Mouse (Mus musculus) heart, embryonic 14.5 days (tissue): ENCODE measurements at regions not wholly inside any gene's neighbourhood (a gene's known extent, or its start where the extent isn't known, plus 50 kb on each side); places are given as distances from the start of the nearest gene placed in this dataset.
A peak's percentile ranks its signal among the peaks of the same experiment; 100 is the strongest.

Experiments
- ATAC-seq: fragments of 200-750 bp; cut with Nextera tagmentation; 2 replicates; pipeline ENCODE4 v1.8.0; 2017; ENCODE audit warnings: low read depth, moderate TSS enrichment; ENCODE audit not compliant: insufficient number of reproducible peaks, insufficient read depth, low FRiP score
- H3K27ac ChIP-seq, 2 experiments: fragments of 200-500 bp in 1 of 2; fragments of 300-500 bp in 1 of 2; sonication (generic) in 1 of 2; replicated peaks in 1 of 2; 2 replicates each; pipeline ENCODE4 v1.5.1; 2012 to 2014; ENCODE audit warnings: low read depth in 2 of 2, low read length in 2 of 2, control low read depth in 1 of 2, mild to moderate bottlenecking in 1 of 2, mixed read lengths in 1 of 2; ENCODE audit not compliant: control insufficient read depth in 1 of 2, insufficient read depth in 1 of 2
- H3K27me3 ChIP-seq: fragments of 300-500 bp; sonication (generic); 2 replicates; pipeline ENCODE4 v1.6.1; 2014; ENCODE audit warnings: mild to moderate bottlenecking, low read length, control low read depth; ENCODE audit not compliant: control insufficient read depth, insufficient read depth
- H3K36me3 ChIP-seq: fragments of 300-500 bp; sonication (generic); 2 replicates; pipeline ENCODE4 v1.6.1; 2014; ENCODE audit warnings: mild to moderate bottlenecking, control low read depth, low read length, mixed read lengths; ENCODE audit not compliant: control insufficient read depth, insufficient read depth
- H3K4me1 ChIP-seq, 2 experiments: fragments of 200-500 bp in 1 of 2; fragments of 300-500 bp in 1 of 2; sonication (generic) in 1 of 2; 2 replicates each; pipeline ENCODE4 v1.6.1; 2012 to 2014; ENCODE audit warnings: low read length in 2 of 2, control low read depth in 1 of 2, mixed read lengths in 1 of 2; ENCODE audit not compliant: control insufficient read depth in 2 of 2, insufficient read depth in 2 of 2
- H3K4me2 ChIP-seq: fragments of 300-500 bp; sonication (generic); 2 replicates; pipeline ENCODE4 v1.6.1; 2014; ENCODE audit warnings: mild to moderate bottlenecking, low read length
- H3K4me3 ChIP-seq, 2 experiments: fragments of 200-500 bp in 1 of 2; fragments of 300-500 bp in 1 of 2; sonication (generic) in 1 of 2; 2 replicates each; pipeline ENCODE4 v1.5.1; 2012 to 2014; ENCODE audit warnings: low read length in 2 of 2, mild to moderate bottlenecking in 2 of 2, control low read depth in 1 of 2, low read depth in 1 of 2, moderate library complexity in 1 of 2; ENCODE audit not compliant: control insufficient read depth in 1 of 2, insufficient read depth in 1 of 2
- H3K9ac ChIP-seq: fragments of 300-500 bp; sonication (generic); 2 replicates; pipeline ENCODE4 v1.6.1; 2014; ENCODE audit warnings: mild to moderate bottlenecking, low read length
- H3K9me3 ChIP-seq: fragments of 300-500 bp; sonication (generic); 2 replicates; pipeline ENCODE4 v1.6.1; 2016; ENCODE audit warnings: low read length, control low read depth; ENCODE audit not compliant: control insufficient read depth
- WGBS: fragments of 180-500 bp; shearing (Covaris S2); extraction: QIAGEN DNeasy Blood & Tissue Kit; methylation state at CpG from one replicate; pipeline ENCODE4 v1.1.7; 2014; 5-methylcytosine and 5-hydroxymethylcytosine counted together

- no peaks in the 10 kb centered on the region for H3K4me1 ChIP-seq
- no peak overlapping the region for H3K27ac ChIP-seq
- H3K4me2 ChIP-seq: no peak overlapping the region
- H3K9ac ChIP-seq: no peak overlapping the region
- no peaks in the 10 kb centered on the region for H3K36me3 ChIP-seq
- 34% methylated on average over 4 of the region's 4 CpGs for WGBS
- no peak for ATAC-seq
- H3K27me3 ChIP-seq: no peaks in the 10 kb centered on the region
- no peaks in the 10 kb centered on the region for H3K9me3 ChIP-seq
- no peak overlapping the region for H3K4me3 ChIP-seq
Measured at GRCm38 (mm10) chr5:50216956-50217355, 158.2 kb upstream of the Adgra3 start.

GRCm38 (mm10) chr5:50215960-50216359, 157.2 kb upstream of the Adgra3 start:
- 33% methylated on average over 5 of the region's 5 CpGs for WGBS
- no peak for ATAC-seq
- Histone ChIP-seq H3K27ac (no peak overlapping the region), H3K9ac (no peak overlapping the region), H3K4me3 (no peak overlapping the region), H3K4me1 (no peaks in the 10 kb centered on the region), H3K36me3 (no peaks in the 10 kb centered on the region), H3K9me3 (no peaks in the 10 kb centered on the region), H3K27me3 (no peaks in the 10 kb centered on the region), H3K4me2 (no peak overlapping the region)

- Histone ChIP-seq H3K4me3 (no peak overlapping the region), H3K36me3 (no peaks in the 10 kb centered on the region), H3K9me3 (no peaks in the 10 kb centered on the region), H3K27me3 (no peaks in the 10 kb centered on the region), H3K4me1 (peaks cover 0 to 5% of the 10 kb centered on the region in 2 experiments; a peak in 2 of 4 replicates), H3K27ac (0 out of 4 replicates have a peak overlapping the region, but pooled peaks of 1 of the 2 experiments have one; percentile 3), H3K4me2 (no peak overlapping the region), H3K9ac (no peak overlapping the region)
- WGBS: 52% methylated on average over 7 of the region's 7 CpGs
- no peak for ATAC-seq
Measured at GRCm38 (mm10) chr5:50202307-50203010, 143.7 kb upstream of the Adgra3 start.

GRCm38 (mm10) chr5:50196423-50196822, 137.6 kb upstream of the Adgra3 start:
- 81% methylated on average over 3 of the region's 3 CpGs for WGBS
- Histone ChIP-seq H3K36me3 (no peaks in the 10 kb centered on the region), H3K4me2 (no peak overlapping the region), H3K4me1 (no peaks in the 10 kb centered on the region), H3K4me3 (no peak overlapping the region), H3K27me3 (no peaks in the 10 kb centered on the region), H3K27ac (no peak overlapping the region), H3K9me3 (no peaks in the 10 kb centered on the region), H3K9ac (no peak overlapping the region)
- ATAC-seq: no peak

- H3K27ac ChIP-seq: no peak overlapping the region
- ATAC-seq: no peak
Measured at GRCm38 (mm10) chr5:50195993-50196392, 137.2 kb upstream of the Adgra3 start.

GRCm38 (mm10) chr5:50189394-50189793, 130.6 kb upstream of the Adgra3 start:
- ATAC-seq: no peak
- H3K36me3 ChIP-seq: no peaks in the 10 kb centered on the region

More at GRCm38 (mm10) chr5:50195993-50196392, 137.2 kb upstream of the Adgra3 start:
- no peak overlapping the region for H3K4me2 ChIP-seq
- H3K4me3 ChIP-seq: no peak overlapping the region
- H3K4me1 ChIP-seq: no peaks in the 10 kb centered on the region
- H3K9me3 ChIP-seq: no peaks in the 10 kb centered on the region
- H3K36me3 ChIP-seq: no peaks in the 10 kb centered on the region
- H3K9ac ChIP-seq: no peak overlapping the region
- no peaks in the 10 kb centered on the region for H3K27me3 ChIP-seq
- WGBS: 71% methylated on average over 3 of the region's 3 CpGs

GRCm38 (mm10) chr5:50182721-50183120, 123.9 kb upstream of the Adgra3 start:
- Histone ChIP-seq H3K27ac (no peak overlapping the region), H3K4me2 (no peak overlapping the region), H3K9me3 (0 out of 2 replicates have a peak, but pooled peaks cover 2% of the 10 kb centered on the region), H3K9ac (no peak overlapping the region), H3K36me3 (no peaks in the 10 kb centered on the region), H3K4me3 (no peak overlapping the region), H3K4me1 (no peaks in the 10 kb centered on the region), H3K27me3 (no peaks in the 10 kb centered on the region)
- 80% methylated on average over 6 of the region's 6 CpGs for WGBS
- ATAC-seq: no peak

More at GRCm38 (mm10) chr5:50189394-50189793, 130.6 kb upstream of the Adgra3 start:
- Histone ChIP-seq H3K27me3 (no peaks in the 10 kb centered on the region), H3K4me1 (no peaks in the 10 kb centered on the region), H3K27ac (no peak overlapping the region), H3K4me3 (no peak overlapping the region), H3K9ac (no peak overlapping the region), H3K4me2 (no peak overlapping the region), H3K9me3 (0 out of 2 replicates have a peak, but pooled peaks cover 2% of the 10 kb centered on the region)

GRCm38 (mm10) chr5:50156557-50156956, 97.8 kb upstream of the Adgra3 start:
- H3K27ac ChIP-seq: no peak overlapping the region
- no peaks in the 10 kb centered on the region for H3K27me3 ChIP-seq
- 25% methylated on average over 1 of the region's 1 CpGs for WGBS
- no peak overlapping the region for H3K4me3 ChIP-seq
- no peaks in the 10 kb centered on the region for H3K4me1 ChIP-seq
- no peak overlapping the region for H3K9ac ChIP-seq
- H3K9me3 ChIP-seq: no peaks in the 10 kb centered on the region
- no peaks in the 10 kb centered on the region for H3K36me3 ChIP-seq
- no peak overlapping the region for H3K4me2 ChIP-seq
- ATAC-seq: no peak
